Mouse (Mus musculus) heart, embryonic 11.5 days (tissue): ENCODE measurements around the gene Rnf183. TPM values are rescaled to one million over a fixed set of nuclear protein-coding genes. Genes with fewer than 3 reads are reported as not detected.

Source experiments
- ATAC-seq: fragments of 200-750 bp; cut with Nextera tagmentation; replicated peaks from 2 replicates; pipeline ENCODE4 v1.8.0; 2017; ENCODE audit warnings: moderate library complexity; ENCODE audit not compliant: insufficient number of reproducible peaks, low FRiP score, low TSS enrichment
- H3K27ac ChIP-seq: fragments of 300-500 bp; sonication (generic); 2 replicates; pipeline ENCODE4 v1.5.1; 2014; ENCODE audit warnings: mild to moderate bottlenecking, low read depth, low read length
- H3K27me3 ChIP-seq: fragments of 300-500 bp; sonication (generic); 2 replicates; pipeline ENCODE4 v1.6.1; 2014; ENCODE audit warnings: mild to moderate bottlenecking, low read length, mixed read lengths; ENCODE audit not compliant: control insufficient read depth, insufficient read depth
- H3K36me3 ChIP-seq: fragments of 300-500 bp; sonication (generic); 2 replicates; pipeline ENCODE4 v1.6.1; 2014; ENCODE audit warnings: mild to moderate bottlenecking, low read length, moderate library complexity, mixed read lengths; ENCODE audit not compliant: control insufficient read depth, insufficient read depth
- H3K4me1 ChIP-seq: fragments of 300-500 bp; sonication (generic); 2 replicates; pipeline ENCODE4 v1.6.1; 2014; ENCODE audit warnings: low read length; ENCODE audit not compliant: control insufficient read depth, insufficient read depth
- H3K4me2 ChIP-seq: fragments of 300-500 bp; sonication (generic); 2 replicates; pipeline ENCODE4 v1.6.1; 2014; ENCODE audit warnings: mild to moderate bottlenecking, moderate library complexity
- H3K4me3 ChIP-seq: fragments of 300-500 bp; sonication (generic); 2 replicates; pipeline ENCODE4 v1.5.1; 2014; ENCODE audit warnings: low read depth, low read length
- H3K9ac ChIP-seq: fragments of 300-500 bp; sonication (generic); 2 replicates; pipeline ENCODE4 v1.6.1; 2014; ENCODE audit warnings: mild to moderate bottlenecking, low read depth, low read length, moderate library complexity
- H3K9me3 ChIP-seq: fragments of 300-500 bp; sonication (generic); replicated peaks from 2 replicates; pipeline ENCODE4 v1.6.1; 2016; ENCODE audit warnings: low read length; ENCODE audit not compliant: control insufficient read depth
- WGBS: fragments of 180-500 bp; shearing (Covaris S2); extraction: QIAGEN DNeasy Blood & Tissue Kit; methylation state at CpG from one replicate; pipeline ENCODE4 v1.1.7; 2014; ENCODE audit not compliant: insufficient replicate concordance; 5-methylcytosine and 5-hydroxymethylcytosine counted together
- polyA plus RNA-seq: library from polyadenylated mRNA; unstranded; fragments of >200 nt; fragmentation: Nextera tagmentation; extraction: Ambion mirVana; gene quantifications from 2 replicates; pipeline ENCODE4 v1.2.1, GENCODE M21; 2014

Gene Rnf183
- polyA plus RNA-seq, 1 experiment from 2014 or later = not detected

DNA sequence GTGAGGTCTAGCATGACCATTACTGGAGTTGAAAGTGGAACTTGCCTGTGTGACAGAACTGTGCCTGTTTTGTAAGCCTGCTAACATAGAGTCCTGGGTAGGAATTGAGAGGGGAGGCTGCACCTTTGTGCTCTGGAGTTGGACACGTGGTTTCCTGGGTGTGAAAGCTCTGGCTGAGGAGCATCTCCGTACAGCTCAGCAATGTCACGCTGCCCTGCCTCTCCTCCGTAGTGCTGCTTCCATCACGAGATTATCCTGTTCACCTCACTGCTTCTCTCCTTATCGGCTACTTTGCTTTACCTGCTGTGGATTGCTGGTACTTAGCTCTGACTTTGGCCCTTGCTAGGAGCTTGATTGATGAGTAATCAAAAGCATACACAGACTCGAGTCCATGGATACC lies 51.3 kb downstream of the Rnf183 start:
- Histone ChIP-seq H3K27me3 (no peaks in the 10 kb centered on the region), H3K4me2 (no peak overlapping the region), H3K4me3 (no peak overlapping the region), H3K27ac (no peak overlapping the region), H3K36me3 (peaks cover 9% of the 10 kb centered on the region; the same call in 1 of the 2 replicates), H3K4me1 (no peaks in the 10 kb centered on the region), H3K9me3 (no peaks in the 10 kb centered on the region), H3K9ac (no peak overlapping the region)
- no peak for ATAC-seq
- WGBS = 78% methylated on average over 7 of the region's 7 CpGs

GRCm38 (mm10) chr4:62383207-62383606 lies 51.8 kb downstream of the Rnf183 start:
- no peak overlapping the region for H3K4me3 ChIP-seq
- no peaks in the 10 kb centered on the region for H3K9me3 ChIP-seq
- WGBS = 89% methylated on average over 6 of the region's 6 CpGs
- no peak overlapping the region for H3K9ac ChIP-seq
- H3K36me3 ChIP-seq = 0 out of 2 replicates have a peak, but pooled peaks cover 4% of the 10 kb centered on the region
- H3K27me3 ChIP-seq = no peaks in the 10 kb centered on the region
- no peak for ATAC-seq
- no peaks in the 10 kb centered on the region for H3K4me1 ChIP-seq
- no peak overlapping the region for H3K4me2 ChIP-seq
- no peak overlapping the region for H3K27ac ChIP-seq

DNA sequence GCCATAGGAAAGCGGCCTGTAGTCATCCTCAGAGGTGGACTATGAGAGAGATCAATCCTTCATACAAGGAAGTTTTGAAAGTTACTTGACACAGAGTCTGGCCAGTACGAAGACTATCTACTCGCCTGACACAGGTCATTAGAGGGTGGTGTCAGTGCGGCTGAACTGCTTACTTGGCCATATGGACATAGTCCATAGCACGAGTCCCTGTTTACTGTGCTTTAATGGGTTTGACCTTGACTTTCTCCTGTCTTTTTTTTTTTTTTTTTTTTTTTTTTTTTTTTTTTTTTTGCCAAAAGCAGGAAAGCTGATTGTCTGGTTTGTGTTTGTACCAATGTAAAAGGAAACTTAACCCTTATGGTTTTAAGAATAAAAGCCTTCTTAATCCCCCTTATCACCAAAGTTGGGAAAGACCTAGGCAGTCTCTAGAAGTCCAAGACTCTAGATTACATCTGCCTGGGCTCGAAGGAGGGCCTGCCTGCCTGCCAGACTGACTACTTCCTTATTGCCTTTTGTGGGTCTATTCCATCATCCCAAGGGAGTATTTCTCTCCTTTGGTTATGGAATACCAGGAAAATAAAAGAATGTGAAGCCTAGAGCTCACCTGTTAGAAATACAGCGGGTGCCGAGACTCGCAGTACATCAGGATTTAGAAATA lies 55.2 kb downstream of the Rnf183 start:
- no peak overlapping the region for H3K27ac ChIP-seq
- no peak overlapping the region for H3K9ac ChIP-seq
- ATAC-seq = no peak
- H3K4me3 ChIP-seq = no peak overlapping the region
- H3K9me3 ChIP-seq = no peaks in the 10 kb centered on the region
- no peak overlapping the region for H3K4me2 ChIP-seq
- 80% methylated on average over 9 of the region's 9 CpGs for WGBS
- H3K4me1 ChIP-seq = peaks cover 2% of the 10 kb centered on the region; the same call in 1 of the 2 replicates
- H3K27me3 ChIP-seq = no peaks in the 10 kb centered on the region
- H3K36me3 ChIP-seq = no peaks in the 10 kb centered on the region

Other genes with a start within 250 kb of the Rnf183 start
- gene Zfp37, start 204.2 kb downstream of the Rnf183 start, polyA plus RNA-seq = 8.9 and 9.0 TPM in 2 replicates
- gene Slc31a2, start 172.7 kb downstream of the Rnf183 start, polyA plus RNA-seq = 14.4 and 15.4 TPM in 2 replicates
- 15.9 and 17.6 TPM in 2 replicates for gene Fkbp15, start 74.7 kb downstream of the Rnf183 start, polyA plus RNA-seq
- 39.0 and 48.7 TPM in 2 replicates for gene Slc31a1, start 74.5 kb downstream of the Rnf183 start, polyA plus RNA-seq
- gene Cdc26, start 26.6 kb downstream of the Rnf183 start, polyA plus RNA-seq = 101 and 103 TPM in 2 replicates
- 17.0 and 18.0 TPM in 2 replicates for gene Prpf4, start 26.5 kb downstream of the Rnf183 start, polyA plus RNA-seq
- gene Wdr31, start 35.6 kb upstream of the Rnf183 start, polyA plus RNA-seq = 2.9 and 3.0 TPM in 2 replicates
- gene Bspry, start 44.8 kb upstream of the Rnf183 start, polyA plus RNA-seq = 0.52 and 0.83 TPM in 2 replicates
- gene Hdhd3, start 68.2 kb upstream of the Rnf183 start, polyA plus RNA-seq = 6.7 and 11.4 TPM in 2 replicates
- 117 and 140 TPM in 2 replicates for gene Alad, start 84.7 kb upstream of the Rnf183 start, polyA plus RNA-seq
- gene Pole3, start 89.8 kb upstream of the Rnf183 start, polyA plus RNA-seq = 59.4 and 64.1 TPM in 2 replicates
- gene 4933430I17Rik, start 90.1 kb upstream of the Rnf183 start, polyA plus RNA-seq = 0.34 and 0.87 TPM in 2 replicates
- gene Rgs3, start 124.6 kb upstream of the Rnf183 start, polyA plus RNA-seq = 49.8 and 54.3 TPM in 2 replicates